Mouse (Mus musculus): Measurements from ENCODE around the gene Ank2. TPM values are rescaled to one million over a fixed set of nuclear protein-coding genes. Genes with fewer than 3 reads are reported as not detected.
A peak's percentile ranks its signal among the peaks of the same experiment; 100 is the strongest.

The Ank2 gene
- polyA plus RNA-seq, 1 experiment, result not detected

GRCm38 (mm10) chr3:127521156-127521555 lies 22.0 kb upstream of the Ank2 start:
- no peaks in the 10 kb centered on the region for H3K9me3 ChIP-seq
- H3K36me3 ChIP-seq (replicated peaks; ENCODE audit: low read length), result no peaks in the 10 kb centered on the region
- TF ChIP-seq GATA1 (IDR thresholded peaks at IDR 0.05; ENCODE audit: borderline replicate concordance, low read length), result no peak
- no peak for TF ChIP-seq FLI1 (IDR thresholded peaks at IDR 0.05; ENCODE audit: low read length)
- no peaks in the 10 kb centered on the region; the same call in 1 of the 2 replicates for H3K4me1 ChIP-seq
- H3K4me3 ChIP-seq (replicated peaks), result no peak overlapping the region
- no peaks in the 10 kb centered on the region for H3K27me3 ChIP-seq (replicated peaks)

- H3K27me3 ChIP-seq (replicated peaks), result no peaks in the 10 kb centered on the region
- no peaks in the 10 kb centered on the region; the same call in 1 of the 2 replicates for H3K4me1 ChIP-seq
- no peaks in the 10 kb centered on the region for H3K36me3 ChIP-seq (replicated peaks; ENCODE audit: low read length)
- no peak overlapping the region for H3K4me3 ChIP-seq (replicated peaks)
- no peaks in the 10 kb centered on the region for H3K9me3 ChIP-seq
- TF ChIP-seq FLI1 (IDR thresholded peaks at IDR 0.05; ENCODE audit: low read length) (no peak), GATA1 (IDR thresholded peaks at IDR 0.05; ENCODE audit: borderline replicate concordance, low read length) (no peak)
Measured at GRCm38 (mm10) chr3:127520300-127520699, 21.1 kb upstream of the Ank2 start.

- Histone ChIP-seq H3K4me1 (no peaks in the 10 kb centered on the region), H3K27me3 (replicated peaks) (no peaks in the 10 kb centered on the region), H3K36me3 (replicated peaks; ENCODE audit: low read length) (no peaks in the 10 kb centered on the region), H3K4me3 (replicated peaks) (no peak overlapping the region), H3K9me3 (no peaks in the 10 kb centered on the region)
- TF ChIP-seq FLI1 (IDR thresholded peaks at IDR 0.05; ENCODE audit: low read length), result no peak
- no peak for TF ChIP-seq GATA1 (IDR thresholded peaks at IDR 0.05; ENCODE audit: borderline replicate concordance, low read length)
Measured at GRCm38 (mm10) chr3:127515251-127515650, 16.1 kb upstream of the Ank2 start.

GRCm38 (mm10) chr3:127513699-127514098 lies 14.5 kb upstream of the Ank2 start:
- H3K4me1 ChIP-seq, result no peaks in the 10 kb centered on the region
- no peak overlapping the region for H3K4me3 ChIP-seq (replicated peaks)
- TF ChIP-seq FLI1 (IDR thresholded peaks at IDR 0.05; ENCODE audit: low read length) (no peak), GATA1 (IDR thresholded peaks at IDR 0.05; ENCODE audit: borderline replicate concordance, low read length) (no peak)
- no peaks in the 10 kb centered on the region for H3K36me3 ChIP-seq (replicated peaks; ENCODE audit: low read length)
- no peaks in the 10 kb centered on the region for H3K27me3 ChIP-seq (replicated peaks)
- H3K9me3 ChIP-seq, result no peaks in the 10 kb centered on the region

DNA sequence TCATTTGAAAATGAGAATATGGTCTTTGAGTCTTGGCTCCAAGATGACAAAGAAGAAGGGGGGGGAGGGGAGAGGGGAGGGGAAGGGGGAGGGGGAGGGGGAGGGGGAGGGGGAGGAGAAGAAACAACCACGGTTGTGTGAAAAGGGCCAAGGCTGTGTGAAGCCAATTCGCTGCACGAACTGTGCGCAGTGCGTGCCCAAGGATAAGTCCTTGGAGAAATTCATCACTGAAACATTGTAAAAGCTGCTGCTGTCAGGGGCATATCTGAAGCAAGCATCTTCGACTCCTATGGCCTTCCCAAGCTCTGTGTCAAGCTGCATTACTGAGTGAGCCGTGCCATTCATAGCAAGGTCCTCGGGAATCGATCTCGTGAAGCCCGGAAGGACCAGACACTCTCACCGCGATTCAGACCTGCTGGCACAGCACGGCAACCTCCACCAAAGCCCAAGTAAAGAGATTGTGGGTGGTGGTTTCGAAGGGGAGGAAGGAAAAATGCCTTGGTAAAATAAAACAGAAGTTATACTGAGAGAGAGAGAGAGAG lies 13.7 kb upstream of the Ank2 start:
- TF ChIP-seq FLI1 (IDR thresholded peaks at IDR 0.05; ENCODE audit: low read length), result no peak
- no peak for TF ChIP-seq GATA1 (IDR thresholded peaks at IDR 0.05; ENCODE audit: borderline replicate concordance, low read length)
- no peaks in the 10 kb centered on the region for H3K27me3 ChIP-seq (replicated peaks)
- H3K4me3 ChIP-seq (replicated peaks), result no peak overlapping the region
- no peaks in the 10 kb centered on the region for H3K9me3 ChIP-seq
- H3K36me3 ChIP-seq (replicated peaks; ENCODE audit: low read length), result no peaks in the 10 kb centered on the region
- no peaks in the 10 kb centered on the region for H3K4me1 ChIP-seq

DNA sequence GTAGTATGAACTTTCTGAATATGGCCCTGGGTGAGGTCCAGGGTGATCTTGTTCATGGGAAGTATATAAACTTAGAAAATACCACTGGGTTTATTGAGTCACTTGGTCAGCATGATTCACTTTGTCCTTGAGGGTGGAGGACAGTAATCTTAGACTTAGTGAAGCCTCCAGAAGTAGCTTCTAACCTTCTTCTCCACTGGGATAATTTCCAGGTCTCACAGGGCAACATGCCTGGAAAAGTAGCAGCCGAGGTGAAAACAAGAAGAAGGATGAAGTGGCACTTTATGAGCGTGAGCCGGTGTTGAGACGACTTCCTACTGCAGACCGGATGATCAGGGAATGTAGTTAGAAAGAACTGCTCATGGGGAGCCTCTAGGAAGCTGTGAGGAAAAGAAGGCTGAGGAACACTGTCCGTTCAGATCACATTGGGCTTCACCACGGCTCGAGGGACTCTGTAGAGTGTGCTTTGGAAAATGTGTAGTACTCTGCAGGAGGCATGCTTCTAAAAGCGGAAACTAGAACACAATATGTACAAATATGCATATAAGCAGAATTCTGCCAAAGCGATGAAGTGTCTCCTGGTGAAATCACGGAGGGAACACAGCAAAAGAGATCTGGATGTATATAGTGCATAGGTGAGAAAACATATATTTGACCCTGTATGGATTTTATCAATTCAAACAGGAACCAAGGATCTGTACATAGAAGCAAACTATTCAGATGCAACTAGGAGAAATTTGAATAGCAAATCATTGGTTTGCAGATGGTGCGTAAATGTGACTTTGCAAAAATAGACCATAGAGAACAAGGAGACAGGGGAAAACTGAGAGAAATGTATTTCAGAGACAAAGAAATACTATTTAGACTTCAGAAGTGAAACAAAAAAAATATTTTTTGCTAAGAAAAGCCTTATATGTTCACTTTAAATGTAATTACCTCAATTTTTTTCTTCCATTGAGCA lies 12.9 kb upstream of the Ank2 start:
- H3K4me1 ChIP-seq, result no peaks in the 10 kb centered on the region
- H3K27me3 ChIP-seq (replicated peaks), result no peaks in the 10 kb centered on the region
- H3K36me3 ChIP-seq (replicated peaks; ENCODE audit: low read length), result no peaks in the 10 kb centered on the region
- H3K9me3 ChIP-seq, result no peaks in the 10 kb centered on the region
- no peak for TF ChIP-seq GATA1 (IDR thresholded peaks at IDR 0.05; ENCODE audit: borderline replicate concordance, low read length)
- TF ChIP-seq FLI1 (IDR thresholded peaks at IDR 0.05; ENCODE audit: low read length), result no peak
- H3K4me3 ChIP-seq (replicated peaks), result no peak overlapping the region

DNA sequence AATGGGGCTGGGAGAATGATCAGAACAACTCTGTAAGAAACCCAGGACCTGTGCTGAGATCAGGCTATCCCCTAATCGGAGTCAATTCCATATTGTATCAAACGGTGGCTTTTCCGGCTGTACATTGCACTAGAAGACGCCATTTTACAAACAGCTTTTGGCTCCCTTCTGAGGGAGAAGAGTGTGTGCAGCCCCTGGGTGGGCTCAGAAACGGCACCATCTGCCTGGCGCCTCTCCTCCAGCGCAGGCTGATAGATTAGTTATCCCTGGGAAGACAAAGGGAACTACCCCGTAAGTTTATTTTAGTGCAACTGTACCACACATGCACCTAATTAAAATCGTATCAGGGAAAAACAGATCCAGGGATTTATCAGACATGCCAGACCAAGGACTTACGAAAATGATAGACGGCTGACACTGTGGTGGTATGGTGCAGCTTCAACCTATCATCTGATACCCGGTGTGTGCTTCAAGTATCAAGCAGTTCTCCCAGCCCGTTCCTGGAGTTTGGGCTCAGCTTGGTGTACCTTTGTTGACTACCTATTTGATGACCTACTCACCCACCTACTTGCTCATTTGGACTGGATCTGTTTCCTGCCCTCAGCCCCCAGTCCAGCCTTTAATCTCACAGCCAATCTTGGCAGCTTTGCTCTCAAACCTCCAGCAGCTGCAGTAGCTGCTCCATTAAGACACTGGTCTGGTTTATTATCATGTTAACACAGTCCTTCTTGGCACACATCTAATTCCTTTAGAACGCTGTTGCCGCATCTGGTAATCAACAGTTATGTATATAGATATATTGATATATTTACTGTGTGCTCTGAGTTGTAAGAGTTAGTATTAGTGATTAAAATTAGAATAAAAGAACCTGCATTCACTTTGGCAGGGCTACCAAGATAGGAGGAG lies 9.0 kb upstream of the Ank2 start:
- TF ChIP-seq FLI1 (IDR thresholded peaks at IDR 0.05; ENCODE audit: low read length), result no peak
- TF ChIP-seq GATA1 (IDR thresholded peaks at IDR 0.05; ENCODE audit: borderline replicate concordance, low read length), result no peak
- peaks cover 5% of the 10 kb centered on the region; the same call in 1 of the 2 replicates for H3K9me3 ChIP-seq
- H3K36me3 ChIP-seq (replicated peaks; ENCODE audit: low read length), result no peaks in the 10 kb centered on the region
- H3K27me3 ChIP-seq (replicated peaks), result no peaks in the 10 kb centered on the region
- H3K4me3 ChIP-seq (replicated peaks), result no peak overlapping the region
- no peaks in the 10 kb centered on the region for H3K4me1 ChIP-seq

GRCm38 (mm10) chr3:127498197-127498741 lies 881 bp downstream of the Ank2 start:
- H3K9me3 ChIP-seq, result peaks cover 9% of the 10 kb centered on the region; the same call in 1 of the 2 replicates
- TF ChIP-seq GATA1 (IDR thresholded peaks at IDR 0.05; ENCODE audit: borderline replicate concordance, low read length) (no peak), FLI1 (IDR thresholded peaks at IDR 0.05; ENCODE audit: low read length) (no peak)

GRCm38 (mm10) chr3:127492663-127493062 lies 6.5 kb downstream of the Ank2 start:
- H3K4me1 ChIP-seq, result no peaks in the 10 kb centered on the region
- TF ChIP-seq GATA1 (IDR thresholded peaks at IDR 0.05; ENCODE audit: borderline replicate concordance, low read length) (no peak), FLI1 (IDR thresholded peaks at IDR 0.05; ENCODE audit: low read length) (no peak)

More at GRCm38 (mm10) chr3:127498197-127498741, 881 bp downstream of the Ank2 start:
- Histone ChIP-seq H3K4me1 (peaks cover 15% of the 10 kb centered on the region), H3K4me3 (replicated peaks) (peak overlapping the region; percentile 88), H3K27me3 (replicated peaks) (peaks cover 41% of the 10 kb centered on the region), H3K36me3 (replicated peaks; ENCODE audit: low read length) (no peaks in the 10 kb centered on the region)

More at GRCm38 (mm10) chr3:127492663-127493062, 6.5 kb downstream of the Ank2 start:
- Histone ChIP-seq H3K9me3 (no peaks in the 10 kb centered on the region), H3K36me3 (replicated peaks; ENCODE audit: low read length) (no peaks in the 10 kb centered on the region), H3K27me3 (replicated peaks) (peaks cover 4% of the 10 kb centered on the region), H3K4me3 (replicated peaks) (no peak overlapping the region)
